Mouse (Mus musculus): ENCODE measurements at regions not wholly inside any gene's neighbourhood (a gene's known extent, or its start where the extent isn't known, plus 50 kb on each side); places are given as distances from the start of the nearest gene placed in this dataset.

GRCm38 (mm10) chr3:49648040-49648894 is 108.9 kb downstream of the Pcdh18 start:
- H3K4me3 ChIP-seq (ENCODE audit: low read depth, low read length): no peak overlapping the region
- WGBS: 64% methylated on average over 5 of the region's 5 CpGs
- TF ChIP-seq CTCF (IDR thresholded peaks at IDR 0.05; ENCODE audit: low read depth): no peak
- H3K9me3 ChIP-seq (ENCODE audit: low read depth, low read length): no peaks in the 10 kb centered on the region
- H3K4me1 ChIP-seq (ENCODE audit: insufficient read depth): no peaks in the 10 kb centered on the region
- H3K27ac ChIP-seq (ENCODE audit: low read depth): peak overlapping the region; percentile 67; the same call in 1 of the 2 replicates
- ATAC-seq (ENCODE audit: insufficient read depth) (no peak), DNase-seq (peak; percentile 86)
- no peak overlapping the region for H3K4me2 ChIP-seq
- no peaks in the 10 kb centered on the region for H3K36me3 ChIP-seq (ENCODE audit: insufficient read depth)
- H3K27me3 ChIP-seq (ENCODE audit: insufficient read depth, low read length): no peaks in the 10 kb centered on the region
- no peak overlapping the region for H3K9ac ChIP-seq

- no peak for DNase-seq
- 79% methylated on average over 4 of the region's 4 CpGs for WGBS
- Histone ChIP-seq H3K27ac (ENCODE audit: low read depth) (no peak overlapping the region), H3K27me3 (ENCODE audit: insufficient read depth, low read length) (no peaks in the 10 kb centered on the region), H3K4me2 (no peak overlapping the region), H3K9me3 (ENCODE audit: low read depth, low read length) (no peaks in the 10 kb centered on the region), H3K9ac (no peak overlapping the region), H3K4me3 (ENCODE audit: low read depth, low read length) (no peak overlapping the region), H3K36me3 (ENCODE audit: insufficient read depth) (no peaks in the 10 kb centered on the region), H3K4me1 (ENCODE audit: insufficient read depth) (no peaks in the 10 kb centered on the region)
- no peak for ATAC-seq (ENCODE audit: insufficient read depth)
- no peak for TF ChIP-seq CTCF (IDR thresholded peaks at IDR 0.05; ENCODE audit: low read depth)
Measured at GRCm38 (mm10) chr3:49644993-49645392, 112.1 kb downstream of the Pcdh18 start.

- Histone ChIP-seq H3K4me3 (ENCODE audit: low read depth, low read length) (no peak overlapping the region), H3K9ac (no peak overlapping the region), H3K36me3 (ENCODE audit: insufficient read depth) (no peaks in the 10 kb centered on the region), H3K27me3 (ENCODE audit: insufficient read depth, low read length) (no peaks in the 10 kb centered on the region), H3K9me3 (ENCODE audit: low read depth, low read length) (no peaks in the 10 kb centered on the region), H3K27ac (ENCODE audit: low read depth) (no peak overlapping the region), H3K4me2 (no peak overlapping the region), H3K4me1 (ENCODE audit: insufficient read depth) (no peaks in the 10 kb centered on the region)
- TF ChIP-seq CTCF (IDR thresholded peaks at IDR 0.05; ENCODE audit: low read depth): no peak
- 91% methylated on average over 8 of the region's 8 CpGs for WGBS
- DNase-seq (no peak), ATAC-seq (ENCODE audit: insufficient read depth) (no peak)
Measured at GRCm38 (mm10) chr3:49643871-49644270, 113.3 kb downstream of the Pcdh18 start.

- no peaks in the 10 kb centered on the region for H3K36me3 ChIP-seq (ENCODE audit: insufficient read depth)
- no peak overlapping the region for H3K4me2 ChIP-seq
- ATAC-seq (ENCODE audit: insufficient read depth): peak; percentile 100
- no peak overlapping the region for H3K4me3 ChIP-seq (ENCODE audit: low read depth, low read length)
- peak; percentile 99 for DNase-seq
- no peaks in the 10 kb centered on the region for H3K9me3 ChIP-seq (ENCODE audit: low read depth, low read length)
- H3K27ac ChIP-seq (ENCODE audit: low read depth): peak overlapping the region; percentile 13; the same call in 1 of the 2 replicates
- TF ChIP-seq CTCF (IDR thresholded peaks at IDR 0.05; ENCODE audit: low read depth): no peak
- H3K9ac ChIP-seq: no peak overlapping the region
- no peaks in the 10 kb centered on the region for H3K4me1 ChIP-seq (ENCODE audit: insufficient read depth)
- 10% methylated on average over 4 of the region's 4 CpGs for WGBS
- H3K27me3 ChIP-seq (ENCODE audit: insufficient read depth, low read length): no peaks in the 10 kb centered on the region
Measured at GRCm38 (mm10) chr3:49641966-49642758, 115.0 kb downstream of the Pcdh18 start.

DNA sequence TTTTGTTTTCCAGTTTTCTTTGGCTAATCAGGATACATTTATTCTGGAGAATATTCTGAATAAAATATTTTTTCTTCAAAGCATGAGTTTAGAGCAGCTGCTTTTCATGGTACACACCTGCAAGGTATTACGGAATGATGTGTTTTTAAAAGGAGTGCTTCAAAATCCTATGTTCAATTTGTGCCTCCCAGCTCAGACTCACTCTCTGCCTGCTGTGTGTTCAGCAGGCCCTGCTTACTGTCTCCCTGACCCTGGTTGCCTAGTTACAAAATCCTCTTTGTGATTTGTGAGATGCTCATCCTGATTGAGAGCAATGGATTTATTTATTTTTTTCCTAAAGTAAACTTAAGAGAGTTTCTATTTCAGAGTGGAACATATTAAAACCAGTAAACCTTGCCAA is 115.7 kb downstream of the Pcdh18 start:
- TF ChIP-seq CTCF (IDR thresholded peaks at IDR 0.05; ENCODE audit: low read depth): no peak
- H3K27me3 ChIP-seq (ENCODE audit: insufficient read depth, low read length): no peaks in the 10 kb centered on the region
- H3K36me3 ChIP-seq (ENCODE audit: insufficient read depth): no peaks in the 10 kb centered on the region
- WGBS: 68% methylated on average over 1 of the region's 1 CpGs
- no peak for ATAC-seq (ENCODE audit: insufficient read depth)
- no peaks in the 10 kb centered on the region for H3K4me1 ChIP-seq (ENCODE audit: insufficient read depth)
- peak; percentile 28 for DNase-seq
- no peak overlapping the region for H3K4me2 ChIP-seq
- H3K9ac ChIP-seq: no peak overlapping the region
- H3K9me3 ChIP-seq (ENCODE audit: low read depth, low read length): no peaks in the 10 kb centered on the region
- no peak overlapping the region for H3K4me3 ChIP-seq (ENCODE audit: low read depth, low read length)
- H3K27ac ChIP-seq (ENCODE audit: low read depth): peak overlapping the region; percentile 54; the same call in 1 of the 2 replicates

DNA sequence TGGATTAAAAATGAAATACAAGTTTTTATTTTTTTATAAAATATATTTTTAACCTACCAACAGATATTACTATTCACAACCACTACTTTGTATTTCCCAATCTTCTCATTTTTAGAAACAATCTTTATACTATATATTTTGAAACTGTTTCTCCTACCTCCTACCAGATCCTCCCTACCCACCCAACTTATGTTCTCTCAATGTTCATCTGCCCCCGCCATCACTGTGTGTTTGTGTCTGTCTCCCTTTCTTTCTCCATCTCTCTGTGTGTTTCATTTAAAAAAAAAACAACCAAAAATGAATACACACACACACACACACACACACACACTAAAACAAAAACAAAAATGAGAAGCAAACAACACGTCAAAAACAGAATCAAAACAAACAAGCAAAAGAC is 118.5 kb downstream of the Pcdh18 start:
- DNase-seq: no peak
- H3K4me1 ChIP-seq (ENCODE audit: insufficient read depth): no peaks in the 10 kb centered on the region
- TF ChIP-seq CTCF (IDR thresholded peaks at IDR 0.05; ENCODE audit: low read depth): no peak
- H3K36me3 ChIP-seq (ENCODE audit: insufficient read depth): no peaks in the 10 kb centered on the region
- H3K27ac ChIP-seq (ENCODE audit: low read depth): no peak overlapping the region
- no peak overlapping the region for H3K4me2 ChIP-seq
- H3K4me3 ChIP-seq (ENCODE audit: low read depth, low read length): no peak overlapping the region
- no peak overlapping the region for H3K9ac ChIP-seq
- H3K9me3 ChIP-seq (ENCODE audit: low read depth, low read length): no peaks in the 10 kb centered on the region
- no peak for ATAC-seq (ENCODE audit: insufficient read depth)
- no peaks in the 10 kb centered on the region for H3K27me3 ChIP-seq (ENCODE audit: insufficient read depth, low read length)
- WGBS: 75% methylated on average over 2 of the region's 2 CpGs

DNA sequence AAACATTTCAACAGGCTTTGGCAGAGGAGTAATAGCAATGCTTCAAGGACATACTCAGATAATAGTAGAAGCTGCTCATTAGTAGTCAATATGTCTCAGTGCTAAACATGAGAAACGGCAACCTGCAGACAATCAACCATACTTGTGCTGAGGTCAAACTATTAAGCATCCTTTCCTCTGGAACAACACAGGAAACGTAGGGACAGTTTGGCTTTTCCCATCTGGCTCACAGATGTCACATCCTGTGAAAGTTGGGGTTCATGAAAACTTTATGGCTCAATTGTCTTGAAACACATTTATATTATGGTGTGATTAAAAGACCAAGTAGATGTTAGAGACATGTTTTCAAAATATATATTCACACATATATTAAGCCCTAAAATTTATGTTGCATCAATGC is 120.4 kb downstream of the Pcdh18 start:
- no peak overlapping the region for H3K4me3 ChIP-seq (ENCODE audit: low read depth, low read length)
- no peak overlapping the region for H3K9ac ChIP-seq
- H3K27ac ChIP-seq (ENCODE audit: low read depth): no peak overlapping the region
- DNase-seq (peak; percentile 48), ATAC-seq (ENCODE audit: insufficient read depth) (no peak; the same call in 1 of the 2 replicates)
- no peak for TF ChIP-seq CTCF (IDR thresholded peaks at IDR 0.05; ENCODE audit: low read depth)
- no peaks in the 10 kb centered on the region for H3K27me3 ChIP-seq (ENCODE audit: insufficient read depth, low read length)
- H3K36me3 ChIP-seq (ENCODE audit: insufficient read depth): no peaks in the 10 kb centered on the region
- 20% methylated on average over 2 of the region's 2 CpGs for WGBS
- no peak overlapping the region for H3K4me2 ChIP-seq
- no peaks in the 10 kb centered on the region for H3K9me3 ChIP-seq (ENCODE audit: low read depth, low read length)
- no peaks in the 10 kb centered on the region for H3K4me1 ChIP-seq (ENCODE audit: insufficient read depth)

All from lung, embryonic 14.5 days (tissue).